ENCODE assay signal across 24 mouse cellular contexts in genomic region chr4:41377567-41377966, GRCm38 (mm10). TPM values are rescaled to one million over a fixed set of nuclear protein-coding genes. Genes with fewer than 3 reads are reported as not detected.
A peak's percentile ranks its signal among the peaks of the same experiment; 100 is the strongest.
DNase-seq lines count a peak whose midpoint lies in the region; ATAC-seq and TF ChIP-seq lines count a peak whose summit lies in the region.
"Had no signal": no experiment of that assay in that cellular context is flagged by ENCODE, and none has a peak within 500 bp of the region (broad histone marks: within the 10 kb centered on the region; RNA-seq: fewer than 3 reads in every experiment).

No protein-coding gene starts in this region.

- H3K9me3 ChIP-seq in heart, embryonic 11.5 days (replicated peaks; ENCODE audit: control insufficient read depth, low read length) = no peaks in the 10 kb centered on the region
- H3K9me3 ChIP-seq in kidney, embryonic 16.5 days (ENCODE audit: low read length) = no peaks in the 10 kb centered on the region
- no peaks in the 10 kb centered on the region for H3K9me3 ChIP-seq in liver, embryonic 11.5 days (ENCODE audit: control insufficient read depth, low read length)
- H3K9me3 ChIP-seq: embryonic facial prominence, embryonic 10.5 days; hindbrain, embryonic 13.5 days; limb, embryonic 12.5 days; liver, embryonic 12.5 days; midbrain, embryonic 12.5 days had no signal

- no peak overlapping the region for H3K4me2 ChIP-seq in heart, embryonic 11.5 days
- no peak overlapping the region for H3K4me2 ChIP-seq in kidney, embryonic 16.5 days (replicated peaks; ENCODE audit: low read depth, low read length)
- H3K4me2 ChIP-seq in liver, embryonic 11.5 days = no peak overlapping the region
- H3K4me2 ChIP-seq: hindbrain, embryonic 13.5 days; limb, embryonic 12.5 days; liver, embryonic 12.5 days; midbrain, embryonic 12.5 days had no signal

- peak; percentile 20 for DNase-seq in heart, adult 8-10 months (ENCODE audit: low spot score)
- peak; percentile 62 for DNase-seq in 416B (ENCODE audit: low read depth)
- DNase-seq in liver, embryonic 11.5 days (ENCODE audit: low spot score) = no peak
- DNase-seq in kidney, postnatal 4 days = no peak
- DNase-seq: adrenal gland, adult 8-10 months; cerebellum, adult 8-10 months; forebrain, postnatal 0 days; gastrocnemius, postnatal 14 days; kidney, adult 18-20 months; lung, adult 18-20 months; lung, postnatal 14 days; right cerebral cortex, postnatal 14 days; spleen, adult 18-20 months; thymus, adult 18-20 months had no signal

- TF ChIP-seq POLR2A in bone marrow macrophage, adult 2 months (IDR thresholded peaks at IDR 0.05; ENCODE audit: borderline replicate concordance, low read depth, low read length) = no peak

- H3K9ac ChIP-seq in heart, embryonic 11.5 days (ENCODE audit: low read depth, low read length) = no peak overlapping the region
- no peak overlapping the region for H3K9ac ChIP-seq in kidney, embryonic 16.5 days (replicated peaks; ENCODE audit: low read length)
- H3K9ac ChIP-seq in liver, embryonic 11.5 days (ENCODE audit: low read depth, low read length) = no peak overlapping the region
- H3K9ac ChIP-seq: forebrain, postnatal 0 days; hindbrain, embryonic 13.5 days; limb, embryonic 12.5 days; liver, embryonic 12.5 days; midbrain, embryonic 12.5 days had no signal

- no peak overlapping the region for H3K27ac ChIP-seq in heart, embryonic 11.5 days (ENCODE audit: low read depth, low read length)
- H3K27ac ChIP-seq in bone marrow macrophage, adult 2 months (ENCODE audit: insufficient read depth, low read depth, low read length) = peak overlapping the region; percentile 64
- no peak overlapping the region for H3K27ac ChIP-seq in kidney, embryonic 16.5 days (ENCODE audit: low read length)
- H3K27ac ChIP-seq in liver, embryonic 11.5 days (ENCODE audit: low read depth, low read length) = no peak overlapping the region
- H3K27ac ChIP-seq: embryonic facial prominence, embryonic 10.5 days; hindbrain, embryonic 13.5 days; kidney, postnatal 0 days; limb, embryonic 12.5 days; liver, embryonic 12.5 days; midbrain, embryonic 12.5 days had no signal

- peaks cover 25% of the 10 kb centered on the region for H3K36me3 ChIP-seq in heart, embryonic 11.5 days (ENCODE audit: control insufficient read depth, insufficient read depth, low read length)
- peaks cover 54% of the 10 kb centered on the region for H3K36me3 ChIP-seq in kidney, embryonic 16.5 days (ENCODE audit: insufficient read depth, low read length)
- H3K36me3 ChIP-seq in liver, embryonic 11.5 days (ENCODE audit: control insufficient read depth, insufficient read depth, low read length) = peaks cover 16% of the 10 kb centered on the region

- H3K27me3 ChIP-seq in heart, embryonic 11.5 days (ENCODE audit: control insufficient read depth, insufficient read depth, low read length) = no peaks in the 10 kb centered on the region
- H3K27me3 ChIP-seq in kidney, embryonic 16.5 days (ENCODE audit: insufficient read depth, low read length) = no peaks in the 10 kb centered on the region
- H3K27me3 ChIP-seq in liver, embryonic 11.5 days (replicated peaks; ENCODE audit: control insufficient read depth, insufficient read depth, low read length) = no peaks in the 10 kb centered on the region
- H3K27me3 ChIP-seq: hindbrain, embryonic 13.5 days; limb, embryonic 12.5 days; liver, embryonic 12.5 days; midbrain, embryonic 12.5 days had no signal

- H3K4me3 ChIP-seq in heart, embryonic 11.5 days (ENCODE audit: low read depth, low read length) = no peak overlapping the region
- no peak overlapping the region for H3K4me3 ChIP-seq in bone marrow macrophage, adult 2 months (ENCODE audit: insufficient read depth, low read length)
- H3K4me3 ChIP-seq in kidney, embryonic 16.5 days (ENCODE audit: low read length) = no peak overlapping the region
- H3K4me3 ChIP-seq in liver, embryonic 11.5 days (ENCODE audit: low read depth, low read length) = no peak overlapping the region
- H3K4me3 ChIP-seq: embryonic facial prominence, embryonic 10.5 days; hindbrain, embryonic 13.5 days; limb, embryonic 12.5 days; liver, embryonic 12.5 days; midbrain, embryonic 12.5 days had no signal

- TF ChIP-seq CTCF in bone marrow macrophage, adult 2 months (IDR thresholded peaks at IDR 0.05; ENCODE audit: low read depth, low read length) = no peak

- H3K4me1 ChIP-seq in heart, embryonic 11.5 days (ENCODE audit: control insufficient read depth, insufficient read depth, low read length) = no peaks in the 10 kb centered on the region
- peaks cover 30% of the 10 kb centered on the region for H3K4me1 ChIP-seq in bone marrow macrophage, adult 2 months (ENCODE audit: control insufficient read depth, insufficient read depth, low read length)
- H3K4me1 ChIP-seq in kidney, embryonic 16.5 days (ENCODE audit: insufficient read depth, low read length) = no peaks in the 10 kb centered on the region
- H3K4me1 ChIP-seq in liver, embryonic 11.5 days (replicated peaks; ENCODE audit: control insufficient read depth, insufficient read depth, low read length) = peaks cover 7% of the 10 kb centered on the region; the same call in 1 of the 2 replicates
- H3K4me1 ChIP-seq: embryonic facial prominence, embryonic 10.5 days; limb, embryonic 12.5 days; midbrain, embryonic 12.5 days had no signal

- no peak for ATAC-seq in heart, embryonic 11.5 days (replicated peaks; ENCODE audit: insufficient number of reproducible peaks, low FRiP score, low TSS enrichment)
- peak; percentile 71 for ATAC-seq in megakaryocyte progenitor cell, adult 5-6 weeks (replicated peaks; ENCODE audit: poor library complexity)
- ATAC-seq in kidney, embryonic 16.5 days (ENCODE audit: low FRiP score, low TSS enrichment) = no peak
- no peak for ATAC-seq in liver, embryonic 11.5 days (replicated peaks; ENCODE audit: low FRiP score)
- ATAC-seq: forebrain, postnatal 0 days; liver, embryonic 12.5 days had no signal

RNA-seq across cellular contexts. Expression of gene Ubap1, which starts 28.8 kb away (rescaled TPM):
- 10 to 100 TPM; 31.8 to 37.4 (median 33.7) TPM for total RNA-seq in heart, adult 8-10 months (2022)
- 52.3 and 52.6 TPM in 2 replicates for polyA plus RNA-seq in heart, embryonic 11.5 days (2014; fragmentation: Nextera tagmentation; extraction: Ambion mirVana)
- 106 and 116 TPM in 2 replicates for polyA plus RNA-seq in bone marrow macrophage, adult 2 months (2012; ENCODE audit: insufficient read depth, insufficient read length, missing spikeins)
- total RNA-seq in megakaryocyte progenitor cell, adult 5-6 weeks (2015) = 21.1 and 28.6 TPM in 2 replicates
- 23.2 and 27.4 TPM in 2 replicates for total RNA-seq in megakaryocyte progenitor cell, adult 5-6 weeks (2017)
- 59.9 and 62.7 TPM in 2 replicates for polyA plus RNA-seq in kidney, embryonic 16.5 days (2015; fragmentation: Nextera tagmentation; extraction: Ambion mirVana)
- 37.1 and 38.3 TPM in 2 replicates for polyA plus RNA-seq in liver, embryonic 11.5 days (2014; fragmentation: Nextera tagmentation; extraction: Ambion mirVana)

Comparison
In these comparisons a context has a peak if more than half of its experiments do, and no peak if none do; other contexts are left out.
1. DNase-seq: peak in heart, adult 8-10 months (single experiment) and 416B (single experiment); none in liver, embryonic 11.5 days (single experiment) and kidney, postnatal 4 days (0 of 2).